Mouse (Mus musculus) lung, adult 2 months (tissue): ENCODE measurements around the gene Rnf31. TPM values are rescaled to one million over a fixed set of nuclear protein-coding genes. Genes with fewer than 3 reads are reported as not detected.

Source experiments
- DNase-seq: peaks from one replicate; pipeline ENCODE4 v3.0.0; 2022
- H3K4me1 ChIP-seq: fragments of 200-500 bp; 2 replicates; pipeline ENCODE4 v1.6.1; 2011; ENCODE audit warnings: low read length; ENCODE audit not compliant: control insufficient read depth, insufficient read depth
- H3K4me3 ChIP-seq: fragments of 200-500 bp; replicated peaks from 2 replicates; pipeline ENCODE3; 2011; ENCODE audit warnings: low read depth, mild to moderate bottlenecking, control low read depth, low read length; ENCODE audit errors: extremely low read depth
- CTCF ChIP-seq: fragments of 200-500 bp; IDR thresholded peaks from 2 replicates; pipeline ENCODE4 v1.5.1; 2011; ENCODE audit warnings: mild to moderate bottlenecking, low read length, control low read depth; ENCODE audit not compliant: insufficient read depth
- POLR2A ChIP-seq: fragments of 200-500 bp; IDR thresholded peaks from 2 replicates; pipeline ENCODE4 v1.6.1; 2011; ENCODE audit warnings: low read depth, mild to moderate bottlenecking, control low read depth, low read length, borderline replicate concordance; ENCODE audit errors: extremely low read depth
- WGBS: fragments of 180-500 bp; shearing (Covaris S2); methylation state at CpG from one replicate; pipeline ENCODE4 v1.1.7; 2018; 5-methylcytosine and 5-hydroxymethylcytosine counted together
- polyA plus RNA-seq: library from polyadenylated mRNA; depleted of rRNA; stranded (reverse); fragments of >200 nt; gene quantifications from 2 replicates; pipeline ENCODE4 v1.2.3, GENCODE M21; 2012

Rnf31 gene
- polyA plus RNA-seq, 1 experiment: 42.8 TPM

DNA sequence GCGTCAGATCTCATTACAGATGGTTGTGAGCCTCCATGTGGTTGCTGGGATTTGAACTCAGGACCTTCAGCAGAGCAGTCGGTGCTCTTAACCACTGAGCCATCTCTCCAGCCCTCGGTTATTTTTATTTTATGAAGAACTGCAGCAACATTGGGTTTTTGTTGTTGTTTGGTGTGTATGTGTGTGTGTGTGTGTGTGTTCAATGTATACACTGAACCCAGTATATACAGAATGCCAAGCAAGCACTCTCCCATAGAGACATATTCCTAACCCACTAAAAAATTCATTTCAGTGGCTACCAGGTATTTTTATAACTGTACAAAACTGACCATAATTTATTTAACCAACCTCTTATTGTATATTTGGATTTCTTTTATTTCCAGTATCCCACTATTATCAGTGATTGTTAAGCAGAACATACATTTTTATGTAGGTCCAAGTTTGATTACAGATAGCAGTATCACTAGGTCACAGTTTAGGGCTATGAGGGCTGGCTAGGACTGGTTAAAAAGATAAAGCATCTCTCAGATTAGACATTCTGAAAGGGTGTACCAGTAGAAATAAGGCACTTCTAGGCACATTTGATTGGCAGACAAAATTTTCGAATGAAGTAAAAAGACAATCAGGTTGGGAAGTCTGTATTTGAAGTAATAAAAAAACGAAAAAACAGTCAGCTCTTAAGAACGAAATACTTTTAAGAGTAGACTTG lies 32.6 kb upstream of the Rnf31 start:
- 50% methylated on average over 6 of the region's 6 CpGs for WGBS
- no peak for TF ChIP-seq CTCF
- TF ChIP-seq POLR2A: no peak
- H3K4me1 ChIP-seq: peaks cover 10% of the 10 kb centered on the region
- no peak for DNase-seq
- H3K4me3 ChIP-seq: peak overlapping the region; percentile 31

DNA sequence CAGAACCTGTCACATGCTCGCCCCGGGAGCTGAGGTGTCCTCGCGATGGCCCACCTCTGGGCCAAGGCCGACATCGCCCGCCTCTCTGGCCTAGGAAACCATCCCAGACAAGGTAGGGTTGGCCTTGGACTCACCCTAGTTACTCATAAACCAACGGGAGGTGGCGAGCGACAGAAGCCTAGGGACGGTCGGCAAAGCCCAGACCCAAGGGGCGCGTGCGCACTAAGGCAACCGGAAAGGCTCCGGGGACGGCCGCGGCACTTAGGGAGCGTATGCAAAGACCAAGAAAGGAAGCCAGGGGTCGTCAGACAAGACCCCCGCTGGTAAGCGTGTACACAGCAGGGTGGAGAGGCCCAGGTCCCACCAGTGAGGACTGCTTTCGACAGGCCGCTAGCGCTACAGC lies 31.7 kb upstream of the Rnf31 start, which contains the start of gene Dcaf11:
Gene Dcaf11 (plus strand): TSS at position 208 of the 403 bp plus-strand sequence.
- TF ChIP-seq POLR2A: peak; percentile 68
- TF ChIP-seq CTCF: no peak
- Histone ChIP-seq H3K4me1 (peaks cover 10% of the 10 kb centered on the region), H3K4me3 (peak within 1 kb of the TSS; percentile 99)
- WGBS: under 1% methylated on average over 27 of the region's 27 CpGs
- DNase-seq: peak; percentile 88

DNA sequence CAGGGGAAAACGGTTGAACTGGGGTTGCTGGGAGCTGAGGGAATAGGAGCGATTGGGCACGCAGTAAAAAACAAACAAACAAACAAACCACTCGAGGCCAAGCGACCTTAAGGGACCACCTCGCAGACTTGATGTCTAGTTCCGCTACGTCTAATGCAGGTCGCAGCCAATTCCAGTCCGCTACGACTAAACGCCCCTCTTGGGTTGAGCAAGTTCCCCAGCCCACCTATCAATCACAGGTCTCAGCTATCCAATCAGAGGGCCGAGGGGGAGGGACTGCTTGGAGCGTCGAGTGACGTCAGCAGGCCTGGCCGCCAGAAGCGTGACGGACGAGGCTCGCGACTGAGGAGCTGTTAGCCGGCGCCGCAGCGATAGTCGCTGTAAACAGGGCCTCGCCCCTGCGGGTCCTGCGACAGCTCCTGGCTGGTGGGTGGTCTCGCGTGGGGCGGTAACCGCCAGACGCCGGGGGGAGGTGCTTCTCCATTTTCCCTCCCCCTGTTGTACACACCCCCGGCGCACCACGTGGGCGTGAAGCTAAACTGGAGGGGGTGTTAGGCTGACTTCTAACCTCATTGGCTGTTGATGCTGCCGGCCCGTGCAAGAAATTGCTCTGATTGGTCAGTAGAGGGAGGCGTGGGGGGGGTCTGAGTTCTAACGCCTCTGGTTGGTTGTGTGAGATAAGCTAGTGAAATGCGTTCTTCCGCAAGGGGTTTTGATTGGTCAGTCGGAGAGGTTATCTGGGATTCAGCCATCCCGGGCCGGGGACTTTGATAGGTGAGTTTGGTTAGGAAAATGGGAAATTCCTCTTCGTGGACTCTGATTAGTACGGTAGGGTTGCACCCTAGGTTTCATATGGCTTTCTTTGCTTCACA lies 31.1 kb upstream of the Rnf31 start, which contains the start of gene A730061H03Rik:
Gene A730061H03Rik (minus strand): TSS at position 205 of the 872 bp plus-strand sequence.
- peaks cover 10% of the 10 kb centered on the region for H3K4me1 ChIP-seq
- no peak for TF ChIP-seq CTCF
- TF ChIP-seq POLR2A: peak; percentile 92
- peak; percentile 96 for DNase-seq
- peak within 1 kb of the TSS; percentile 99 for H3K4me3 ChIP-seq
- WGBS: under 1% methylated on average over 51 of the region's 51 CpGs

DNA sequence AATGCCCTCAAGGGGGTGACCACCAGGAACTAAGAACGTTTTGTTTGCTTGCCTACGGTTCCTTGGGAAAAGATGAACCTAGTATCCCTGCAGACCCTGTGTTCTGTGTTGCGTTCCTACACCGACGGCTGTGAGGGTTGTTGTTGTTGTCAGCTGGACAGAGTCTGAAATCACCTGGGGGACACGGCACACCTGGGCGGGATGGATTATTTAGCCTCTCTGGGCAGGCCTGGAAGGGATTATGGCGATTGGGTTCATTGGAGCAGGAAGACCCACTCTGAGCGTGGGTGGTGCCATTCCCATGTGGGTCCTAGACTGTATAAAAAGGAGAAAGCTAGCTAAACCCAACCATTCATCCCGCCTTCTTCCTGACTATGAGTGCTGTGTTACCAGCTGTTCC lies 29.6 kb upstream of the Rnf31 start:
- Histone ChIP-seq H3K4me3 (peak overlapping the region; percentile 31), H3K4me1 (peaks cover 7% of the 10 kb centered on the region)
- TF ChIP-seq CTCF (no peak), POLR2A (no peak)
- WGBS: 71% methylated on average over 10 of the region's 10 CpGs
- DNase-seq: no peak

DNA sequence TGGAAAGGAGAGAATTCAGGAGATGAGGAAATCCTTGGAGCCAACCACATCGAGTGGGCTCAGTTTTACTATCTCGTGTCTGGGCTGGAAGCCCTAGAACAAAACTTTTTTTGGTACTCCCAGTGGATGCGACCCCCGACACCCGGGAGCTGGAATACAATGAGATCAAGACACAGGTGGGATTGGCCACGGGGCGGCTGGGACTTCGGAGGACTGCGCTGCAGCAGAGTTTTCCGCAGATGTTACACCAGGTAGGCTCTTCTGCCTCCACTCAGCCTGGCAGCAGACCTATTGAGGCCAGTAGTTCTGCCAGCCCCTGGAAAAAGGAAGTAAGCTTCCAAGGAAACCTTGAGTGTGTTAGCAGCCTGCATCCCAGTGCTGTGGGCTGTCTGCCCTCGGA lies 28.3 kb upstream of the Rnf31 start:
- no peak for TF ChIP-seq CTCF
- no peak for TF ChIP-seq POLR2A
- peaks cover 3% of the 10 kb centered on the region; the same call in 1 of the 2 replicates for H3K4me1 ChIP-seq
- H3K4me3 ChIP-seq: no peak overlapping the region
- 85% methylated on average over 11 of the region's 11 CpGs for WGBS
- DNase-seq: no peak

DNA sequence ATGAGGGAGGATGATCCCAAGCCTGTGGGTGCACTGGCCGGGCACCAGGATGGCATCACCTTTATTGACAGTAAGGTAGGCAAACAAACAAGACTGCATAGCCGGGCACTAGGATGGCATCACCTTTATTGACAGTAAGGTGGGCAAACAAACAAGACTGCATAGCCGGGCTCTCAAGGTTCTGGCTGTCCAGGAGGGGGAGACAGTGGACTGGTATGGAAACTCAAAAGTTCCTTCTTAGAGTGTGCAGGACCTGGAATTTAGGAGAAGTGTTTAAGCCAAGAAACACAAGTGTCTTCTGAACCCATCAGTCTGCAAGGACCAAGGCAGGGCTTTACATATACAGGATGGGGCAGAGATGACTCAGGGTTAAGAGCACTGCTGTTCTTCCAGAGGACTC lies 25.8 kb upstream of the Rnf31 start:
- 70% methylated on average over 3 of the region's 3 CpGs for WGBS
- no peak for TF ChIP-seq CTCF
- no peak for TF ChIP-seq POLR2A
- Histone ChIP-seq H3K4me1 (peaks cover 3% of the 10 kb centered on the region; the same call in 1 of the 2 replicates), H3K4me3 (no peak overlapping the region)
- no peak for DNase-seq

DNA sequence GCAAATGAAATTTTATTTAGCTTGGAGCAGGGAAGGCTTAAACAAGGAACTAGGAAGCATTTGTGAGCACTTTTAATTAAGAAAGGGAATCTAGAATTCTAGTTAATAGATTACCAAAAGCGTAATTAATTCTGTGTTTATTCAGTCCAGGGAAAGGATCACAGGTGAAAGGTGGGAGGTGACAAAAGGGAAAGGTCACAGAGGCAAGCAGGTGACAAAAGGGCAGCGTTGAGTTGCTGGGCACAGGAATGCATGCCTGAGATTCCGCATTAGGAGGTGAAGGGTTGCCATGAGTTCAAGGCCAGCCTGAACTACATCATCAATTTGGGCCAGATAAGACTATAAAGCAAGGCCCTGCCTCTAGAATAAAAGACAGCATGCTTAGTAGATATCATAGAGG lies 24.0 kb upstream of the Rnf31 start:
- 82% methylated on average over 3 of the region's 3 CpGs for WGBS
- DNase-seq: no peak
- no peaks in the 10 kb centered on the region for H3K4me1 ChIP-seq
- TF ChIP-seq POLR2A (no peak), CTCF (no peak)
- H3K4me3 ChIP-seq: no peak overlapping the region

DNA sequence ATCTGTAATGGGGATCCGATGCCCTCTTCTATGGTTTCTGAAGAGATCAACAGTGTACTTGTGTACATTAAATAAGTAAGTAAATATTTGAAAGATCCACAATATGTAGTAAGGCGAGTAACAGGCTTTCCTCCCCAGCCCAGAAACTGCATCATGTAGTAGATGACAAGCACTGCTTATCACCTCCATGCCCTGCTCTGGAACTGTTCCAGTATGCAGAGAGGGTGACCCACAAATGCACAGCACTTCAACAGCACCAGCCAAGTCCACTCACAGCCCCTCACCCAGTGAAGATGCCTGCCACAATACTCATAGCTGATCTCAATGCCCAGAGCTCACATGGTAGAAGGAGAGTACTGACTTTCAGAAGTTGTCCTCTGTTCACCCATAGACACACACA lies 20.9 kb upstream of the Rnf31 start:
- 72% methylated on average over 2 of the region's 2 CpGs for WGBS
- H3K4me1 ChIP-seq: no peaks in the 10 kb centered on the region
- TF ChIP-seq POLR2A (no peak), CTCF (no peak)
- no peak overlapping the region for H3K4me3 ChIP-seq
- DNase-seq: no peak

DNA sequence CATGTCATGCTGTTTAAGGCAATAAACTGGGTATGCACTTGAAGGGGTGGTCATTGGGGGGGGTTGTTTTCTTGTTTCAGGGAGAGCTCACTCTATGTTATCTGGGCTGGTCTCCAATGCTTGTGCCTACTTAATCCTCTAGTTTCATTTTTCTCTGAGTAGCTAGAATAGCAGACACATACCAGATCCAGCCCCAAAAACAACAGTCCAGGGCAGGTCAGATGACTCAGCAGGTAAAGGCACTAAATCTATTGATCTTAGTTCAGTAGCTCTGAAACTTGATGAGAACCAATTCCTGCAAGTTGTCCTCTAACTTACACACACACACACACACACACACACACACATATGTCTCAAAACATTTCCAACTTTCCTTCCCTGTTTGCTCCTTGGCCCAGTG lies 19.7 kb upstream of the Rnf31 start:
- no peaks in the 10 kb centered on the region for H3K4me1 ChIP-seq
- TF ChIP-seq POLR2A: no peak
- TF ChIP-seq CTCF: no peak
- no peak for DNase-seq

More for the DNA sequence above, 19.7 kb upstream of the Rnf31 start:
- no peak overlapping the region for H3K4me3 ChIP-seq
